Mouse (Mus musculus): ENCODE results near the gene Tomm22. TPM values are rescaled to one million over a fixed set of nuclear protein-coding genes. Genes with fewer than 3 reads are reported as not detected.

Gene Tomm22
- polyA plus RNA-seq, 1 experiment from 2014 or later, result 234 TPM

- Histone ChIP-seq H3K4me1 (replicated peaks) (peaks cover 60% of the 10 kb centered on the region), H3K9me3 (replicated peaks) (no peaks in the 10 kb centered on the region), H3K4me2 (peak overlapping the region; percentile 95), H3K9ac (peak overlapping the region; percentile 97), H3K36me3 (no peaks in the 10 kb centered on the region), H3K27me3 (replicated peaks) (no peaks in the 10 kb centered on the region), H3K27ac (ENCODE audit: poor library complexity, severe bottlenecking) (peak overlapping the region; percentile 69), H3K4me3 (peak overlapping the region; percentile 91)
- ATAC-seq (ENCODE audit: insufficient number of reproducible peaks, low FRiP score), result no peak
- 2% methylated on average over 15 of the region's 15 CpGs for WGBS
These were observed 15.6 kb downstream of the Tomm22 start for GRCm38 (mm10) chr15:79686046-79686869.

- no peak for ATAC-seq (ENCODE audit: insufficient number of reproducible peaks, low FRiP score)
- peak overlapping the region; percentile 95 for H3K4me2 ChIP-seq
- no peaks in the 10 kb centered on the region for H3K36me3 ChIP-seq
- no peaks in the 10 kb centered on the region for H3K27me3 ChIP-seq (replicated peaks)
- H3K4me1 ChIP-seq (replicated peaks), result peaks cover 59% of the 10 kb centered on the region
- under 1% methylated on average over 33 of the region's 33 CpGs for WGBS
- H3K9me3 ChIP-seq (replicated peaks), result no peaks in the 10 kb centered on the region
- peak overlapping the region; percentile 97 for H3K9ac ChIP-seq
- peak overlapping the region; percentile 98 for H3K27ac ChIP-seq (ENCODE audit: poor library complexity, severe bottlenecking)
- peak overlapping the region; percentile 91 for H3K4me3 ChIP-seq
These were observed 16.5 kb downstream of the Tomm22 start for GRCm38 (mm10) chr15:79687175-79687574.

- ATAC-seq (ENCODE audit: insufficient number of reproducible peaks, low FRiP score), result peak; percentile 85
- Histone ChIP-seq H3K9ac (peak within 1 kb of the TSS; percentile 97), H3K27me3 (replicated peaks) (no peaks in the 10 kb centered on the region), H3K27ac (ENCODE audit: poor library complexity, severe bottlenecking) (peak within 1 kb of the TSS; percentile 98), H3K9me3 (replicated peaks) (no peaks in the 10 kb centered on the region), H3K4me2 (peak within 1 kb of the TSS; percentile 95), H3K4me1 (replicated peaks) (peaks cover 53% of the 10 kb centered on the region), H3K36me3 (no peaks in the 10 kb centered on the region), H3K4me3 (peak within 1 kb of the TSS; percentile 91)
- under 1% methylated on average over 72 of the region's 72 CpGs for WGBS
These were observed 17.1 kb downstream of the Tomm22 start, which contains the start of gene Josd1 for GRCm38 (mm10) chr15:79687646-79688267. Gene Josd1, minus strand, starts transcription at chr15:79687919.

- Histone ChIP-seq H3K27ac (ENCODE audit: poor library complexity, severe bottlenecking) (peak overlapping the region; percentile 98), H3K9ac (peak overlapping the region; percentile 97), H3K4me1 (replicated peaks) (peaks cover 50% of the 10 kb centered on the region), H3K27me3 (replicated peaks) (no peaks in the 10 kb centered on the region), H3K9me3 (replicated peaks) (no peaks in the 10 kb centered on the region), H3K4me2 (peak overlapping the region; percentile 95), H3K4me3 (peak overlapping the region; percentile 91), H3K36me3 (no peaks in the 10 kb centered on the region)
- WGBS, result 5% methylated on average over 8 of the region's 8 CpGs
- no peak for ATAC-seq (ENCODE audit: insufficient number of reproducible peaks, low FRiP score)
These were observed 17.8 kb downstream of the Tomm22 start for GRCm38 (mm10) chr15:79688268-79688956.

- H3K27me3 ChIP-seq (replicated peaks), result no peaks in the 10 kb centered on the region
- H3K9me3 ChIP-seq (replicated peaks), result no peaks in the 10 kb centered on the region
- peak overlapping the region; percentile 95 for H3K4me3 ChIP-seq
- WGBS, result 16% methylated on average over 24 of the region's 24 CpGs
- H3K27ac ChIP-seq (ENCODE audit: poor library complexity, severe bottlenecking), result no peak overlapping the region
- H3K4me2 ChIP-seq, result peak overlapping the region; percentile 99
- H3K9ac ChIP-seq, result peak overlapping the region; percentile 55
- H3K4me1 ChIP-seq (replicated peaks), result peaks cover 49% of the 10 kb centered on the region
- no peak for ATAC-seq (ENCODE audit: insufficient number of reproducible peaks, low FRiP score)
- peaks cover 8% of the 10 kb centered on the region for H3K36me3 ChIP-seq
These were observed 19.2 kb downstream of the Tomm22 start for GRCm38 (mm10) chr15:79689662-79690425.

GRCm38 (mm10) chr15:79690426-79691022 is 19.9 kb downstream of the Tomm22 start, which contains the start of gene Gtpbp1:
Gene Gtpbp1, plus strand, starts transcription at chr15:79690845.
- H3K4me2 ChIP-seq, result peak within 1 kb of the TSS; percentile 99
- peaks cover 45% of the 10 kb centered on the region for H3K4me1 ChIP-seq (replicated peaks)
- peak; percentile 92 for ATAC-seq (ENCODE audit: insufficient number of reproducible peaks, low FRiP score)
- no peaks in the 10 kb centered on the region for H3K9me3 ChIP-seq (replicated peaks)
- H3K9ac ChIP-seq, result peak within 1 kb of the TSS; percentile 96
- peak within 1 kb of the TSS; percentile 89 for H3K27ac ChIP-seq (ENCODE audit: poor library complexity, severe bottlenecking)
- H3K27me3 ChIP-seq (replicated peaks), result no peaks in the 10 kb centered on the region
- 0% methylated on average over 45 of the region's 45 CpGs for WGBS
- peaks cover 11% of the 10 kb centered on the region for H3K36me3 ChIP-seq
- peak within 1 kb of the TSS; percentile 95 for H3K4me3 ChIP-seq

- H3K4me2 ChIP-seq, result peak overlapping the region; percentile 99
- no peaks in the 10 kb centered on the region for H3K9me3 ChIP-seq (replicated peaks)
- H3K4me3 ChIP-seq, result peak overlapping the region; percentile 95
- peak overlapping the region; percentile 96 for H3K9ac ChIP-seq
- peak; percentile 12; the same call in 1 of the 2 replicates for ATAC-seq (ENCODE audit: insufficient number of reproducible peaks, low FRiP score)
- H3K36me3 ChIP-seq, result peaks cover 11% of the 10 kb centered on the region
- H3K27me3 ChIP-seq (replicated peaks), result no peaks in the 10 kb centered on the region
- H3K27ac ChIP-seq (ENCODE audit: poor library complexity, severe bottlenecking), result peak overlapping the region; percentile 89
- peaks cover 42% of the 10 kb centered on the region for H3K4me1 ChIP-seq (replicated peaks)
- under 1% methylated on average over 41 of the region's 53 CpGs for WGBS
These were observed 20.4 kb downstream of the Tomm22 start for GRCm38 (mm10) chr15:79691023-79691508.

GRCm38 (mm10) chr15:79692334-79692733 is 21.7 kb downstream of the Tomm22 start:
- ATAC-seq (ENCODE audit: insufficient number of reproducible peaks, low FRiP score), result no peak
- Histone ChIP-seq H3K36me3 (peaks cover 11% of the 10 kb centered on the region), H3K4me2 (peak overlapping the region; percentile 99), H3K27me3 (replicated peaks) (no peaks in the 10 kb centered on the region), H3K27ac (ENCODE audit: poor library complexity, severe bottlenecking) (no peak overlapping the region), H3K9me3 (replicated peaks) (no peaks in the 10 kb centered on the region), H3K4me3 (no peak overlapping the region), H3K9ac (no peak overlapping the region), H3K4me1 (replicated peaks) (peaks cover 44% of the 10 kb centered on the region)
- WGBS, result 90% methylated on average over 5 of the region's 5 CpGs

GRCm38 (mm10) chr15:79693740-79694139 is 23.1 kb downstream of the Tomm22 start:
- H3K27me3 ChIP-seq (replicated peaks), result no peaks in the 10 kb centered on the region
- no peak overlapping the region for H3K4me3 ChIP-seq
- H3K9ac ChIP-seq, result peak overlapping the region; percentile 0; the same call in 1 of the 2 replicates
- H3K27ac ChIP-seq (ENCODE audit: poor library complexity, severe bottlenecking), result no peak overlapping the region
- no peak for ATAC-seq (ENCODE audit: insufficient number of reproducible peaks, low FRiP score)
- H3K4me2 ChIP-seq, result peak overlapping the region; percentile 31
- WGBS, result 73% methylated on average over 11 of the region's 11 CpGs
- peaks cover 11% of the 10 kb centered on the region for H3K36me3 ChIP-seq
- peaks cover 50% of the 10 kb centered on the region for H3K4me1 ChIP-seq (replicated peaks)
- H3K9me3 ChIP-seq (replicated peaks), result no peaks in the 10 kb centered on the region

GRCm38 (mm10) chr15:79694512-79694911 is 23.9 kb downstream of the Tomm22 start:
- Histone ChIP-seq H3K9me3 (replicated peaks) (no peaks in the 10 kb centered on the region), H3K27ac (ENCODE audit: poor library complexity, severe bottlenecking) (no peak overlapping the region), H3K27me3 (replicated peaks) (no peaks in the 10 kb centered on the region), H3K9ac (no peak overlapping the region), H3K4me2 (peak overlapping the region; percentile 31), H3K36me3 (peaks cover 17% of the 10 kb centered on the region), H3K4me3 (no peak overlapping the region), H3K4me1 (replicated peaks) (peaks cover 48% of the 10 kb centered on the region)
- 66% methylated on average over 4 of the region's 4 CpGs for WGBS
- ATAC-seq (ENCODE audit: insufficient number of reproducible peaks, low FRiP score), result no peak
